Mouse (Mus musculus) macrophage (primary cell): ENCODE data around the gene Hesx1. TPM values are rescaled to one million over a fixed set of nuclear protein-coding genes. Genes with fewer than 3 reads are reported as not detected.

ENCODE experiments used
- H3K27ac ChIP-seq: fragments of 350-480 bp; formaldehyde crosslinking; 2 replicates; pipeline ENCODE4 v1.9.0; 2021
- H3K36me3 ChIP-seq: fragments of 350-480 bp; formaldehyde crosslinking; 2 replicates; pipeline ENCODE4 v1.9.0; 2021; ENCODE audit errors: inconsistent target
- H3K4me3 ChIP-seq: fragments of 350-480 bp; formaldehyde crosslinking; 2 replicates; pipeline ENCODE4 v1.9.0; 2021; ENCODE audit errors: inconsistent target
- H3K79me2 ChIP-seq: fragments of 350-480 bp; formaldehyde crosslinking; 2 replicates; pipeline ENCODE4 v1.9.0; 2021; ENCODE audit errors: inconsistent target
- WGBS: methylation state at CpG from one replicate; pipeline ENCODE4 v1.1.7; 2026; ENCODE audit warnings: inconsistent platforms; ENCODE audit not compliant: missing documents; 5-methylcytosine and 5-hydroxymethylcytosine counted together
- polyA plus RNA-seq: library from polyadenylated mRNA; stranded (reverse); fragments of 250-400 nt; gene quantifications from 3 replicates; pipeline ENCODE4 v1.2.4, GENCODE M21; 2018; ENCODE audit warnings: inconsistent platforms

The Hesx1 gene
- polyA plus RNA-seq, 1 experiment from 2014 or later = 1.4 TPM

GRCm38 (mm10) chr14:26982150-26982530, 12.1 kb upstream of the Hesx1 start:
- Histone ChIP-seq H3K27ac (no peak overlapping the region), H3K4me3 (no peak overlapping the region), H3K79me2 (no peaks in the 10 kb centered on the region), H3K36me3 (no peaks in the 10 kb centered on the region)
- WGBS = 86% methylated on average over 5 of the region's 5 CpGs

GRCm38 (mm10) chr14:26988694-26989093, 5.5 kb upstream of the Hesx1 start:
- WGBS = 82% methylated on average over 2 of the region's 2 CpGs
- no peaks in the 10 kb centered on the region for H3K36me3 ChIP-seq
- no peak overlapping the region for H3K27ac ChIP-seq
- no peaks in the 10 kb centered on the region for H3K79me2 ChIP-seq
- no peak overlapping the region for H3K4me3 ChIP-seq

DNA sequence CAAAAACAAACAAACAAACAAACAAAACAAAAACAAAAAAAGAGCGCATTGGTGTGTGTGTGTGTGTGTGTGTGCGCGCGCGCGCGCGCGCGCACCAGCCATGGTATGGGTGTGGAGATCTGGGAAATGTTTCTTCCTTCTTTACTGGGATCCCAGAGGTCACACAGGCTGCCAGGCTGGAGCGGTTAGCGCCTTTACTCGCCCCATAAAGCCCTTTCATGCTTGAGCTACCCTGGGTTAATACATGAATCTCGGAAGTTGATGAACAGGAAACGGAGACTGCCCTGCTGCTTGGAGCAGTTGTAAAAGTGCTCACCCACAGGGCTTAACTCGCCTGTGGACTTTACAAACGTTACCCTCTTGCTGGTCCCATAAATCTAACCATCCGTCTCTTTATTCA, 2.6 kb upstream of the Hesx1 start:
- no peaks in the 10 kb centered on the region for H3K79me2 ChIP-seq
- no peak overlapping the region for H3K4me3 ChIP-seq
- H3K36me3 ChIP-seq = no peaks in the 10 kb centered on the region
- no peak overlapping the region for H3K27ac ChIP-seq
- WGBS = 93% methylated on average over 14 of the region's 18 CpGs

DNA sequence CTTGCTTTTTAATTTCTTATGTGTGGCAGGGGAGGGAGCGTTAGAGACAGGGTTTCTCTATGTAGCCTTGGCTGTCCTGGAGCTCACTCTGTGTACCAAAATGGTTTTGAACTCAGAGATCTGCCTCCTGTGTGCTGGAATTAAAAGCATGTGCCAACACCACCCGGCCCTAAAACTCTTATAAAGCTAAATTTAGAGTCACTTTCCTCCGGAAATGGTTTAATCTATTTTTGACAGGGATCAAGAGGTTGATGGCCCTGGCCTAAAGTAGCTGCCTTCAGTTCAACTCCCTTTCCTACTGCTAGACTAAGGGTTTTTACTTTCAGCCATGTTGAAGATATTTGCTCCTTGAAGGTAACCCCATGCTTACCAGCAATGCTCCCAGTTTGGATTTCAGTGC, 789 bp upstream of the Hesx1 start:
- Histone ChIP-seq H3K4me3 (no peak overlapping the region), H3K36me3 (no peaks in the 10 kb centered on the region), H3K79me2 (no peaks in the 10 kb centered on the region), H3K27ac (no peak overlapping the region)
- WGBS = 55% methylated on average over 3 of the region's 3 CpGs

DNA sequence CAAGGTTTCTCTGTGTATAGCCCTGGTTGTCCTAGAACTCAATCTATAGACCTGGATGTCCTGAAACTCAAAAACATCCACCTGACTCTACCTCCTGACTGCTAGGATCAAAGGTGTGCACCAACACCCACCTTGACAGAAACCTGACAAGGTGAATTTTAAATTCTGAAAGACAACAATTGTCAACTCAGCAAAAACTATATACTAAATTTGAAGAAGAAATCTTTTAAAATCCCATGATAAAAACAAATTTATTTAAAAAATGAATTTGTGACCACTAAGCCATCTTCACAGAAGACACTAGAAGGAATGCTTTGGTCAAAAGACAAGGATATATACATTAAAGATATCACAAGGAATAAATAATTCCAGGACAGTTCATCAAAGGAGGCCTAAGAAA, 2.0 kb downstream of the Hesx1 start:
- no peak overlapping the region for H3K4me3 ChIP-seq
- H3K36me3 ChIP-seq = no peaks in the 10 kb centered on the region
- H3K27ac ChIP-seq = no peak overlapping the region
- H3K79me2 ChIP-seq = no peaks in the 10 kb centered on the region

DNA sequence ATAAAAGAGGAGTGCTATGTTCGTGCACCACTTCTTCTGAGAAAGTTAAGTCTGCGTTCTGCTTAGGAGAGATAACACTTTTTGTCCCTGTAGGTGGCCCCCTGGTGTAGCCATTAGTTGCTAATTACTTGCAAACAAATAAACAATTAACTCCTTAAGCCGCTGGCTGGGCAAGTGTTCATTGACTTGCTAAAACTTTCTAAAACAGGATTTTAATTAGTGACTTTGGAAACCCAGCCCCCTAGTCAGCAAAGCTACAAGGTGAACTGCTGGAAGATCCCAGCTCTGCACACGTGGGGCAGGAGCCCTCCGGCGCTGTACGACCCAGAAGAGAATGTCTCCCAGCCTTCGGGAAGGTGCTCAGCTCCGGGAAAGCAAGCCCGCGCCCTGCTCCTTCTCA, 6.2 kb downstream of the Hesx1 start:
- Histone ChIP-seq H3K79me2 (no peaks in the 10 kb centered on the region), H3K4me3 (no peak overlapping the region), H3K27ac (no peak overlapping the region), H3K36me3 (no peaks in the 10 kb centered on the region)
- WGBS = 57% methylated on average over 8 of the region's 11 CpGs

GRCm38 (mm10) chr14:27004906-27005305, 10.7 kb downstream of the Hesx1 start:
- Histone ChIP-seq H3K4me3 (no peak overlapping the region), H3K27ac (no peak overlapping the region), H3K79me2 (no peaks in the 10 kb centered on the region), H3K36me3 (no peaks in the 10 kb centered on the region)
- WGBS = 91% methylated on average over 6 of the region's 7 CpGs

GRCm38 (mm10) chr14:27005937-27006336, 11.7 kb downstream of the Hesx1 start:
- WGBS = 84% methylated on average over 6 of the region's 6 CpGs
- H3K79me2 ChIP-seq = no peaks in the 10 kb centered on the region
- H3K4me3 ChIP-seq = no peak overlapping the region
- H3K27ac ChIP-seq = no peak overlapping the region
- no peaks in the 10 kb centered on the region for H3K36me3 ChIP-seq

GRCm38 (mm10) chr14:27011561-27011960, 17.3 kb downstream of the Hesx1 start:
- Histone ChIP-seq H3K79me2 (no peaks in the 10 kb centered on the region), H3K36me3 (no peaks in the 10 kb centered on the region), H3K27ac (no peak overlapping the region), H3K4me3 (no peak overlapping the region)
- WGBS = 75% methylated on average over 3 of the region's 5 CpGs

DNA sequence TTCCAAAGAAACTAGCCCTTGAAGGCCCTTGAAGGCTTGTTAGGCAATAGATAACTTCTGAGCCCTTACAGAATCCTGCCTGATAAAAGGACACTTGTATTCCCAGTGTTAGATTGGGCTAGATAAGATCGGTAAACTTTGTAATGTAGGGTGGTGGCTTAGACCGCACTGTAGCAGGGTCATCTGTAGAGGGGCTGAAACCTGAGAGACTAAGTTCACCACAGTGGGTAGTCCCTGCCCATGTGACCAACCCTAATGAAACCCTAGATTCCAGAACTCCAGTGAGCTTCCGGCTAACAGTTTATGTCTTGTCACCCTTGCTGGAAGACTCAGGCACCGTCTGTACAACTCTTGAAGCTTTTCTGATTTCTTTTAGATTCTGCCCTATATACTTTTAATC, 19.4 kb downstream of the Hesx1 start:
- no peak overlapping the region for H3K4me3 ChIP-seq
- 93% methylated on average over 4 of the region's 4 CpGs for WGBS
- no peaks in the 10 kb centered on the region for H3K79me2 ChIP-seq
- no peaks in the 10 kb centered on the region for H3K36me3 ChIP-seq
- no peak overlapping the region for H3K27ac ChIP-seq

GRCm38 (mm10) chr14:27017936-27018335, 23.7 kb downstream of the Hesx1 start:
- Histone ChIP-seq H3K79me2 (no peaks in the 10 kb centered on the region), H3K27ac (no peak overlapping the region), H3K36me3 (no peaks in the 10 kb centered on the region), H3K4me3 (no peak overlapping the region)
- 71% methylated on average over 2 of the region's 2 CpGs for WGBS

DNA sequence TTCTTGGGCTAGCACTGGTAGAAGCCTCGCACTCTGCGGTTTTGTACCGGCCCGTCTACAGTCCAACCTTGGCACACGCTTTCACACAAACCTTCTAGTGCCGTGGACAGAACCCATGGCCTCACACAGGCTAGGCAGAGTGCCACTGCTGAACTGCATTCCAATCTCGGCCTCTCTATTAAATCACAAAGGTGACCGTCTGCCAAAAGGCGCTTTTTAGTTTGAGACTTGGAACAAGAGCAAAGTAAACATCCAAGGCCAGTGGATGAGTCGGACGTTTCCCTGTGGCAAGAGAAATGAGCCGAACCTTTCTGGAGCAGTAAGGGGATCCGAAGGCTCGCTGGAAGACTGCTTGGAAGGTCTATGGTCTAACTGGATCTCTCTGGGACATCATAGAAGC, 25.6 kb downstream of the Hesx1 start:
- no peaks in the 10 kb centered on the region for H3K79me2 ChIP-seq
- no peak overlapping the region for H3K4me3 ChIP-seq
- no peak overlapping the region for H3K27ac ChIP-seq
- 94% methylated on average over 14 of the region's 14 CpGs for WGBS
- H3K36me3 ChIP-seq = no peaks in the 10 kb centered on the region

DNA sequence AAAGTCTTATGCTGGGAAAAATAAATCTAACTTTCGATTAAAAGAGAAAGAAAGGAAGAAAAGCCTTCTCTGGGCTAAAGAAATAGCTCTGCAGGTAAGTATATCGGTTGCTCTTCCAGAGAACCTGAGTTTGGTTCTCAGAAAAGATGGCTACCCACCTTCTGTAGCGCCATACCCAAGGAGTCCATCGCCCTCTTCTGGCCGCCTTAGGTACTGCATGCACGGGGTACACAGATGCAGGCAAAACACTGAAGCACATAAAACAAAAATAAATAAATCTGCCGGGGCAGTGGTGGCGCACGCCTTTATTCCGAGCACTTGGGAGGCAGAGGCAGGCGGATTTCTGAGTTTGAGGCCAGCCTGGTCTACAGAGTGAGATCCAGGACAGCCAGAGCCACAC, 28.7 kb downstream of the Hesx1 start:
- H3K36me3 ChIP-seq = no peaks in the 10 kb centered on the region
- 60% methylated on average over 11 of the region's 11 CpGs for WGBS

GRCm38 (mm10) chr14:27024664-27025063, 30.4 kb downstream of the Hesx1 start:
- H3K79me2 ChIP-seq = no peaks in the 10 kb centered on the region
- no peaks in the 10 kb centered on the region for H3K36me3 ChIP-seq
- no peak overlapping the region for H3K27ac ChIP-seq
- WGBS = 30% methylated on average over 4 of the region's 4 CpGs
- no peak overlapping the region for H3K4me3 ChIP-seq

More for the DNA sequence above, 28.7 kb downstream of the Hesx1 start:
- Histone ChIP-seq H3K27ac (no peak overlapping the region), H3K79me2 (no peaks in the 10 kb centered on the region), H3K4me3 (no peak overlapping the region)

DNA sequence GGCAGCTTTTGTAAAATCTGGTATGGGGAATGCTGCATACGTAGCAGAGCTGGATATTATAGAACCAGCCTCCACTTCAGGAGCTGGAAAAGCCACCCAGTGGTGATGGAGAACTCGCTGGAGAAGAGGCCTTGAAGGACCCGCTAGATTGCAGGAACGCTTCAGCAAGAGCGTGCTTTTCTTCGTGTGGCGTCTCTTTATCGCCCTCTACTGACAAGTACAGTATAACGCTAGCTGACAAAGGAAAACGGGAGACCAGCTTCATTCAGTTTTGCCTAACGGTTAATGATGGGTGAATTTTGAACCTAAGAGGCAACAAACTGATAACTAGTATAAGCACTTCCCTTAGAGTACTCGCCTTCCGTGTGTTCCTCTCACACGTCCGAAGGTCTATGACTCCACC, 35.6 kb downstream of the Hesx1 start:
- Histone ChIP-seq H3K79me2 (no peaks in the 10 kb centered on the region), H3K27ac (no peak overlapping the region), H3K4me3 (no peak overlapping the region), H3K36me3 (no peaks in the 10 kb centered on the region)
- WGBS = 6% methylated on average over 15 of the region's 15 CpGs

GRCm38 (mm10) chr14:27031142-27031541, 36.9 kb downstream of the Hesx1 start:
- WGBS = 53% methylated on average over 4 of the region's 4 CpGs
- Histone ChIP-seq H3K27ac (no peak overlapping the region), H3K4me3 (no peak overlapping the region), H3K79me2 (no peaks in the 10 kb centered on the region), H3K36me3 (no peaks in the 10 kb centered on the region)
